Mouse (Mus musculus) lung, postnatal 0 days (tissue): ENCODE measurements at regions not wholly inside any gene's neighbourhood (a gene's known extent, or its start where the extent isn't known, plus 50 kb on each side); places are given as distances from the start of the nearest gene placed in this dataset.

Source experiments
- ATAC-seq: fragments of 200-750 bp; cut with Nextera tagmentation; 2 replicates; pipeline ENCODE4 v1.8.0; 2017; ENCODE audit warnings: moderate library complexity
- DNase-seq: peaks from one replicate; pipeline ENCODE4 v3.0.0-alpha.2; 2016; ENCODE audit warnings: low spot score
- H3K27ac ChIP-seq: fragments of 300-500 bp; sonication (generic); 2 replicates; pipeline ENCODE4 v1.5.1; 2014; ENCODE audit warnings: antibody characterized with exemption, mild to moderate bottlenecking, low read length, mixed read lengths
- H3K27me3 ChIP-seq: fragments of 300-500 bp; sonication (generic); replicated peaks from 2 replicates; pipeline ENCODE4 v1.6.1; 2014; ENCODE audit warnings: low read length, mixed read lengths; ENCODE audit not compliant: insufficient read depth
- H3K36me3 ChIP-seq: fragments of 300-500 bp; sonication (generic); 2 replicates; pipeline ENCODE4 v1.6.1; 2014; ENCODE audit warnings: low read length, mixed read lengths; ENCODE audit not compliant: insufficient read depth
- H3K4me1 ChIP-seq: fragments of 300-500 bp; sonication (generic); 2 replicates; pipeline ENCODE4 v1.6.1; 2014; ENCODE audit warnings: antibody characterized with exemption, low read depth, low read length, mixed read lengths; ENCODE audit not compliant: insufficient read depth
- H3K4me2 ChIP-seq: fragments of 300-500 bp; sonication (generic); replicated peaks from 2 replicates; pipeline ENCODE4 v1.6.1; 2014; ENCODE audit warnings: low read depth, mild to moderate bottlenecking, low read length, moderate library complexity, mixed read lengths
- H3K4me3 ChIP-seq: fragments of 300-500 bp; sonication (generic); 2 replicates; pipeline ENCODE4 v1.5.1; 2014; ENCODE audit warnings: low read depth, low read length
- H3K9ac ChIP-seq: fragments of 300-500 bp; sonication (generic); replicated peaks from 2 replicates; pipeline ENCODE4 v1.6.1; 2014; ENCODE audit warnings: low read depth, mild to moderate bottlenecking
- H3K9me3 ChIP-seq: fragments of 300-500 bp; sonication (generic); 2 replicates; pipeline ENCODE4 v1.6.1; 2016; ENCODE audit warnings: low read length, mixed read lengths
- CTCF ChIP-seq: IDR thresholded peaks from 2 replicates; pipeline ENCODE4 v1.5.1; 2016; ENCODE audit warnings: antibody characterized with exemption, mild to moderate bottlenecking
- EP300 ChIP-seq: IDR thresholded peaks from 2 replicates; pipeline ENCODE4 v1.6.1; 2016; ENCODE audit warnings: antibody characterized with exemption, mild to moderate bottlenecking, control low read depth
- WGBS: fragments of 180-500 bp; shearing (Covaris S2); extraction: QIAGEN DNeasy Blood & Tissue Kit; methylation state at CpG from one replicate; pipeline ENCODE4 v1.1.7; 2014; 5-methylcytosine and 5-hydroxymethylcytosine counted together

GRCm38 (mm10) chr1:91636571-91636970 is 96.2 kb downstream of the Asb1 start:
- ATAC-seq, result no peak

GRCm38 (mm10) chr1:91640551-91640950 is 100.2 kb downstream of the Asb1 start:
- H3K9me3 ChIP-seq, result no peaks in the 10 kb centered on the region
- ATAC-seq, result no peak
- DNase-seq, result no peak
- no peaks in the 10 kb centered on the region for H3K36me3 ChIP-seq
- TF ChIP-seq EP300 (no peak), CTCF (no peak)
- no peak overlapping the region for H3K4me2 ChIP-seq
- H3K9ac ChIP-seq, result no peak overlapping the region
- no peak overlapping the region for H3K4me3 ChIP-seq
- H3K27ac ChIP-seq, result no peak overlapping the region
- H3K4me1 ChIP-seq, result no peaks in the 10 kb centered on the region
- no peaks in the 10 kb centered on the region for H3K27me3 ChIP-seq
- WGBS, result 51% methylated on average over 5 of the region's 5 CpGs

More at GRCm38 (mm10) chr1:91636571-91636970, 96.2 kb downstream of the Asb1 start:
- DNase-seq, result no peak
- H3K36me3 ChIP-seq, result no peaks in the 10 kb centered on the region
- H3K9me3 ChIP-seq, result no peaks in the 10 kb centered on the region
- no peak overlapping the region for H3K4me2 ChIP-seq
- TF ChIP-seq EP300 (no peak), CTCF (no peak)
- WGBS, result 92% methylated on average over 2 of the region's 2 CpGs
- no peaks in the 10 kb centered on the region for H3K4me1 ChIP-seq
- H3K27ac ChIP-seq, result no peak overlapping the region
- H3K9ac ChIP-seq, result no peak overlapping the region
- H3K4me3 ChIP-seq, result no peak overlapping the region
- no peaks in the 10 kb centered on the region for H3K27me3 ChIP-seq

- H3K27me3 ChIP-seq, result no peaks in the 10 kb centered on the region
- H3K36me3 ChIP-seq, result no peaks in the 10 kb centered on the region
- H3K27ac ChIP-seq, result no peak overlapping the region
- no peaks in the 10 kb centered on the region for H3K4me1 ChIP-seq
- H3K9me3 ChIP-seq, result no peaks in the 10 kb centered on the region
- no peak overlapping the region for H3K4me3 ChIP-seq
- DNase-seq (no peak), ATAC-seq (no peak)
- TF ChIP-seq CTCF (no peak), EP300 (no peak)
- H3K4me2 ChIP-seq, result no peak overlapping the region
- no peak overlapping the region for H3K9ac ChIP-seq
- WGBS, result 78% methylated on average over 14 of the region's 15 CpGs
These were observed 118.7 kb downstream of the Asb1 start for GRCm38 (mm10) chr1:91658991-91659441.

- WGBS, result 67% methylated on average over 8 of the region's 8 CpGs
- TF ChIP-seq CTCF, result no peak
- TF ChIP-seq EP300, result no peak
These were observed 119.1 kb downstream of the Asb1 start for GRCm38 (mm10) chr1:91659486-91659885.

GRCm38 (mm10) chr1:91663289-91663688 is 122.9 kb downstream of the Asb1 start:
- H3K4me1 ChIP-seq, result no peaks in the 10 kb centered on the region
- H3K27me3 ChIP-seq, result no peaks in the 10 kb centered on the region
- H3K9me3 ChIP-seq, result no peaks in the 10 kb centered on the region
- no peaks in the 10 kb centered on the region for H3K36me3 ChIP-seq
- ATAC-seq (no peak), DNase-seq (no peak)
- H3K4me2 ChIP-seq, result no peak overlapping the region
- H3K4me3 ChIP-seq, result no peak overlapping the region
- no peak for TF ChIP-seq EP300
- H3K9ac ChIP-seq, result no peak overlapping the region
- no peak overlapping the region for H3K27ac ChIP-seq
- 83% methylated on average over 2 of the region's 2 CpGs for WGBS

More at GRCm38 (mm10) chr1:91659486-91659885, 119.1 kb downstream of the Asb1 start:
- no peak for ATAC-seq
- Histone ChIP-seq H3K9me3 (no peaks in the 10 kb centered on the region), H3K27ac (no peak overlapping the region), H3K4me2 (no peak overlapping the region), H3K36me3 (no peaks in the 10 kb centered on the region), H3K4me1 (no peaks in the 10 kb centered on the region), H3K4me3 (no peak overlapping the region), H3K27me3 (no peaks in the 10 kb centered on the region), H3K9ac (no peak overlapping the region)
- no peak for DNase-seq

- ATAC-seq (no peak), DNase-seq (no peak)
- H3K27ac ChIP-seq, result no peak overlapping the region
- no peaks in the 10 kb centered on the region for H3K4me1 ChIP-seq
- H3K4me2 ChIP-seq, result no peak overlapping the region
- H3K9me3 ChIP-seq, result no peaks in the 10 kb centered on the region
- TF ChIP-seq CTCF (no peak), EP300 (no peak)
- no peaks in the 10 kb centered on the region for H3K27me3 ChIP-seq
- 85% methylated on average over 11 of the region's 12 CpGs for WGBS
- no peak overlapping the region for H3K9ac ChIP-seq
- no peak overlapping the region for H3K4me3 ChIP-seq
- H3K36me3 ChIP-seq, result no peaks in the 10 kb centered on the region
These were observed 124.3 kb downstream of the Asb1 start for GRCm38 (mm10) chr1:91664622-91665021.

- Histone ChIP-seq H3K27ac (no peak overlapping the region), H3K4me2 (no peak overlapping the region), H3K4me1 (no peaks in the 10 kb centered on the region), H3K27me3 (no peaks in the 10 kb centered on the region), H3K9me3 (no peaks in the 10 kb centered on the region), H3K9ac (no peak overlapping the region), H3K4me3 (no peak overlapping the region), H3K36me3 (no peaks in the 10 kb centered on the region)
- TF ChIP-seq EP300 (no peak), CTCF (no peak)
- no peak for DNase-seq
- WGBS, result 64% methylated on average over 6 of the region's 6 CpGs
- ATAC-seq, result no peak
These were observed 128.2 kb downstream of the Asb1 start for GRCm38 (mm10) chr1:91668530-91668929.
